Mouse (Mus musculus): Measurements from ENCODE around the gene Liph.

- no peak for TF ChIP-seq CTCF (IDR thresholded peaks at IDR 0.05; ENCODE audit: insufficient read depth, low read depth, low read length)
- no peak for TF ChIP-seq POLR2A (IDR thresholded peaks at IDR 0.05; ENCODE audit: insufficient read depth, low read depth, low read length)
Observed at GRCm38 (mm10) chr16:21986191-21986590, 9.3 kb downstream of the Liph start.

All from olfactory bulb, adult 2 months (tissue).